Mouse (Mus musculus) small intestine, adult 2 months (tissue): ENCODE results near the gene Pecr. TPM values are rescaled to one million over a fixed set of nuclear protein-coding genes. Genes with fewer than 3 reads are reported as not detected.
A peak's percentile ranks its signal among the peaks of the same experiment; 100 is the strongest.

Experiments used
- H3K27ac ChIP-seq: fragments of 200-500 bp; 2 replicates; pipeline ENCODE4 v1.5.1; 2012; ENCODE audit warnings: low read depth, low read length, control low read depth, inconsistent platforms; ENCODE audit not compliant: insufficient read depth
- H3K27me3 ChIP-seq: fragments of 200-500 bp; 2 replicates; pipeline ENCODE4 v1.6.1; 2012; ENCODE audit warnings: mild to moderate bottlenecking, moderate library complexity, low read length, inconsistent platforms; ENCODE audit not compliant: control insufficient read depth, insufficient read depth
- H3K36me3 ChIP-seq: fragments of 200-500 bp; 2 replicates; pipeline ENCODE4 v1.6.1; 2012; ENCODE audit warnings: mild to moderate bottlenecking, low read length, control low read depth, inconsistent platforms; ENCODE audit not compliant: control insufficient read depth, insufficient read depth
- H3K4me1 ChIP-seq: fragments of 200-500 bp; 2 replicates; pipeline ENCODE4 v1.6.1; 2012; ENCODE audit warnings: low read length, inconsistent platforms, mixed read lengths; ENCODE audit not compliant: control insufficient read depth, insufficient read depth, insufficient read length
- H3K4me3 ChIP-seq: fragments of 200-500 bp; 2 replicates; pipeline ENCODE4 v1.5.1; 2012; ENCODE audit warnings: low read depth, mild to moderate bottlenecking, control low read depth, inconsistent platforms, low read length, moderate library complexity
- CTCF ChIP-seq: fragments of 200-500 bp; IDR thresholded peaks from 2 replicates; pipeline ENCODE4 v1.5.1; 2012; ENCODE audit warnings: low read depth, mild to moderate bottlenecking, control low read depth, inconsistent platforms, low read length, moderate library complexity, mixed read lengths; ENCODE audit not compliant: insufficient replicate concordance, insufficient read length; ENCODE audit errors: extremely low read depth
- POLR2A ChIP-seq: fragments of 200-500 bp; IDR thresholded peaks from 2 replicates; pipeline ENCODE4 v1.6.1; 2012; ENCODE audit warnings: low read depth, mild to moderate bottlenecking, control low read depth, inconsistent platforms, low read length, moderate library complexity
- WGBS: fragments of 180-500 bp; shearing (Covaris S2); methylation state at CpG from one replicate; pipeline ENCODE4 v1.1.7; 2018; 5-methylcytosine and 5-hydroxymethylcytosine counted together
- polyA plus RNA-seq: library from polyadenylated mRNA; depleted of rRNA; stranded (reverse); fragments of >200 nt; gene quantifications from 2 replicates; pipeline ENCODE4 v1.2.3, GENCODE M21; 2012

Pecr gene
- polyA plus RNA-seq, 1 experiment: 3.1 TPM

- WGBS: 66% methylated on average over 3 of the region's 3 CpGs
- Histone ChIP-seq H3K27ac (no peak overlapping the region), H3K36me3 (no peaks in the 10 kb centered on the region), H3K27me3 (no peaks in the 10 kb centered on the region), H3K4me3 (no peak overlapping the region), H3K4me1 (peaks cover 2% of the 10 kb centered on the region; the same call in 1 of the 2 replicates)
- TF ChIP-seq POLR2A: no peak
- TF ChIP-seq CTCF: no peak
These were observed 22.1 kb upstream of the Pecr start for GRCm38 (mm10) chr1:72306241-72306640.

GRCm38 (mm10) chr1:72301845-72302244 is 17.7 kb upstream of the Pecr start:
- Histone ChIP-seq H3K27ac (no peak overlapping the region), H3K4me3 (no peak overlapping the region), H3K4me1 (peaks cover 8% of the 10 kb centered on the region; the same call in 1 of the 2 replicates), H3K36me3 (no peaks in the 10 kb centered on the region), H3K27me3 (no peaks in the 10 kb centered on the region)
- 87% methylated on average over 1 of the region's 1 CpGs for WGBS
- no peak for TF ChIP-seq CTCF
- no peak for TF ChIP-seq POLR2A

DNA sequence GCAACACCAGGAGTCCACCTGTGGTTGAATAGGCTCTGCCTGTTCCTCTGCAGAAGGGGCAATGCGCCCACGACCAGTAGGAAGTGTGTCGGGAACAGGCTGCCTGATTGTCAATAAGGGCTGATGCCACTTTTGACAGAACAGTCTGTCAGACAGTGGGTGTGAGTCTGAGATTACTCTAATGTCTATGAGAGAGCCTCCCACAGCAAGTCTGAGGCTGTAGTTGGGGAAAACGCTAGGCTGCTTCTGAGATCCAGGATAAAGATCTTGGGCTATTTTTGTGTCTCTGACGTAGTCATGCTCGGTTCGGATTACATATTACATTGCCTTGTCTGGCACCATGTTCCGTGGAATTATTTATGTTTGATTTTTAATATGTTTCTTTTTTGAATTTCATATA is 11.6 kb upstream of the Pecr start:
- Histone ChIP-seq H3K4me3 (no peak overlapping the region), H3K27ac (no peak overlapping the region), H3K4me1 (peaks cover 6% of the 10 kb centered on the region; the same call in 1 of the 2 replicates), H3K27me3 (no peaks in the 10 kb centered on the region), H3K36me3 (no peaks in the 10 kb centered on the region)
- WGBS: 83% methylated on average over 8 of the region's 8 CpGs
- no peak for TF ChIP-seq CTCF
- TF ChIP-seq POLR2A: no peak

GRCm38 (mm10) chr1:72293869-72294663 is 10.0 kb upstream of the Pecr start:
- Histone ChIP-seq H3K4me3 (no peak overlapping the region), H3K27ac (peak overlapping the region; percentile 49; the same call in 1 of the 2 replicates), H3K4me1 (peaks cover 6% of the 10 kb centered on the region; the same call in 1 of the 2 replicates), H3K27me3 (no peaks in the 10 kb centered on the region), H3K36me3 (no peaks in the 10 kb centered on the region)
- 31% methylated on average over 4 of the region's 4 CpGs for WGBS
- TF ChIP-seq POLR2A: no peak
- TF ChIP-seq CTCF: no peak

- 96% methylated on average over 2 of the region's 2 CpGs for WGBS
These were observed 7.8 kb upstream of the Pecr start for GRCm38 (mm10) chr1:72291925-72292324.

GRCm38 (mm10) chr1:72291421-72291820 is 7.3 kb upstream of the Pecr start:
- Histone ChIP-seq H3K4me1 (no peaks in the 10 kb centered on the region; the same call in 1 of the 2 replicates), H3K36me3 (no peaks in the 10 kb centered on the region), H3K4me3 (no peak overlapping the region), H3K27me3 (no peaks in the 10 kb centered on the region), H3K27ac (no peak overlapping the region)
- TF ChIP-seq POLR2A: no peak
- no peak for TF ChIP-seq CTCF
- 93% methylated on average over 4 of the region's 4 CpGs for WGBS

More at GRCm38 (mm10) chr1:72291925-72292324, 7.8 kb upstream of the Pecr start:
- Histone ChIP-seq H3K4me3 (no peak overlapping the region), H3K36me3 (no peaks in the 10 kb centered on the region), H3K4me1 (no peaks in the 10 kb centered on the region; the same call in 1 of the 2 replicates), H3K27me3 (no peaks in the 10 kb centered on the region), H3K27ac (no peak overlapping the region)
- TF ChIP-seq POLR2A (no peak), CTCF (no peak)

DNA sequence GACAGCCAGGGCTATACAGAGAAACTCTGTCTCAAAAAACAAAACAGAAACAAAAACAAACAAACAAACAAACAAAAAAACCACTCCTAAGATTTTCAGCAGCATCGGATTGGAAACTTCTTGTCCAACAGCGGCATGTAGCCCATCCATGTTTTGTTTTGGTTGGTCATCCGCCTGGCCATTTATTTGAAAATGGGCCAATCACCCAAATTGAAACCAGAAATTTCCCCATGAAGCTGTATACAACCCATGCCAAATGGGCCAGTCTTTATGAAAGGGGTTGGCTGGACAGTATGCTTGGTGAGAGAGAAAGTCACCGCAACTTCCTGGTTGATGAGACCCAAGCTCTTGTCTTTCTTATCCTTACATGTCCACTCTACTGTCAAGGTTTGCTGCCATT is 6.8 kb upstream of the Pecr start:
- no peaks in the 10 kb centered on the region; the same call in 1 of the 2 replicates for H3K4me1 ChIP-seq
- TF ChIP-seq CTCF: no peak
- no peak for TF ChIP-seq POLR2A
- 93% methylated on average over 4 of the region's 4 CpGs for WGBS

More for the DNA sequence above, 6.8 kb upstream of the Pecr start:
- Histone ChIP-seq H3K4me3 (no peak overlapping the region), H3K27me3 (no peaks in the 10 kb centered on the region), H3K36me3 (no peaks in the 10 kb centered on the region), H3K27ac (no peak overlapping the region)
